Mouse (Mus musculus): ENCODE data around the gene Ppp4r1. TPM values are rescaled to one million over a fixed set of nuclear protein-coding genes. Genes with fewer than 3 reads are reported as not detected.

The Ppp4r1 gene
- total and polyA plus RNA-seq, 3 experiments: 12.9 to 17.1 (median 13.6) TPM

DNA sequence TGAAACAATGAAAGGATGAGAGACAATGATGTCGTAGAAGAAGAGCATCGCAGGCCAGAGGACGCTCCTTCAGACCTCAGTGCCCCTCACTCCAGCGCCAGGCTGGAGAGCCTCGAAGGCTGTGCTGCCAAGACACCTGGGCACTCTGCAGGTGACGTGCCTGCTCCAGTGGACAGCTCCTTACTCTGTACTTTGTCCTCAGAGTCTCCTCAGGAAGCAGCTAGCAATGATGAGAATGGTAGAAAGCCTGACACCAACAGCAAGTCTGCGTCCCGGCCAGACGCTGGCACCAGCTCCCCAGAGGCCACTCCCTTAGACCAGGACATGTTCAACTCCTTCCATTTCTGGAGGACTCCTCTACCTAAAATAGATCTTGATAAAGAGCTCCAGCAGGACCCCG is 41.9 kb downstream of the Ppp4r1 start:
- DNase-seq (ENCODE audit: extremely low read depth): no peak
- no peaks in the 10 kb centered on the region for H3K27me3 ChIP-seq (replicated peaks)
- H3K4me1 ChIP-seq (ENCODE audit: control insufficient read depth in 1 of 2, insufficient read depth in 2 of 2): peaks cover 2 to 28% of the 10 kb centered on the region in 2 experiments; a peak in 2 of 4 replicates
- no peak overlapping the region for H3K4me3 ChIP-seq (replicated peaks in 1 of 3; ENCODE audit: low read depth in 2 of 3, low read length in 2 of 3, poor library complexity in 1 of 3)
- H3K36me3 ChIP-seq (replicated peaks in 1 of 2; ENCODE audit: control insufficient read depth in 1 of 2, insufficient read depth in 1 of 2, low read length in 1 of 2): peaks cover 38 to 75% of the 10 kb centered on the region in 2 experiments
- in situ Hi-C loops (cut with MboI; ENCODE audit: low pct_ligation_motif_present, low pct_unique_long_range_greater_than_20kb, low sequenced_read_pairs) (no loop called here), dilution Hi-C loops (cut with MboI; ENCODE audit: extremely low pct_ligation_motif_present, extremely low pct_unique_long_range_greater_than_20kb, low sequenced_read_pairs) (no loop called here)
- H3K4me2 ChIP-seq (ENCODE audit: insufficient read depth, low read depth, poor library complexity, severe bottlenecking): no peak overlapping the region
- H3K9ac ChIP-seq (ENCODE audit: insufficient read depth, low read depth): no peak overlapping the region
- H3K27ac ChIP-seq (ENCODE audit: insufficient read depth, low read depth): no peak overlapping the region
- H3K9me3 ChIP-seq (replicated peaks; ENCODE audit: low read length): no peaks in the 10 kb centered on the region
- no peaks in the 10 kb centered on the region for H3K79me2 ChIP-seq (replicated peaks; ENCODE audit: control insufficient read depth, extremely low read depth, insufficient read depth, poor library complexity, severe bottlenecking)
- no peak for TF ChIP-seq TBP (conservative IDR thresholded peaks at IDR 0.05; ENCODE audit: low read depth, low read length)
- no peak for TF ChIP-seq POLR2A (IDR thresholded peaks at IDR 0.05; ENCODE audit: low read depth, low read length)
- no peak for TF ChIP-seq RCOR1 (conservative IDR thresholded peaks at IDR 0.05; ENCODE audit: low read depth, low read length)
- no peak for TF ChIP-seq POLR2AphosphoS2 (IDR thresholded peaks at IDR 0.05; ENCODE audit: low read depth, low read length)
- no peak for TF ChIP-seq CTCF (conservative IDR thresholded peaks at IDR 0.05 in 1 of 2, IDR thresholded peaks at IDR 0.05 in 1 of 2; ENCODE audit: low read depth in 2 of 2, low read length in 2 of 2)
- no peak for TF ChIP-seq PAX5 (IDR thresholded peaks at IDR 0.05; ENCODE audit: low read length)
- TF ChIP-seq NELFE (IDR thresholded peaks at IDR 0.05; ENCODE audit: low read depth, low read length): no peak
- no peak for TF ChIP-seq MEF2A (IDR thresholded peaks at IDR 0.05; ENCODE audit: borderline replicate concordance, low read depth, low read length)
- TF ChIP-seq MAZ (IDR thresholded peaks at IDR 0.05; ENCODE audit: low read depth, low read length): no peak
- no peak for TF ChIP-seq EP300 (IDR thresholded peaks at IDR 0.05; ENCODE audit: low read length)
- TF ChIP-seq CHD2 (IDR thresholded peaks at IDR 0.05; ENCODE audit: low read length): no peak
- no peak for TF ChIP-seq ZKSCAN1 (IDR thresholded peaks at IDR 0.05; ENCODE audit: borderline replicate concordance, low read depth, low read length)
- no peak for TF ChIP-seq ZNF384 (IDR thresholded peaks at IDR 0.05; ENCODE audit: low read depth, low read length)

DNA sequence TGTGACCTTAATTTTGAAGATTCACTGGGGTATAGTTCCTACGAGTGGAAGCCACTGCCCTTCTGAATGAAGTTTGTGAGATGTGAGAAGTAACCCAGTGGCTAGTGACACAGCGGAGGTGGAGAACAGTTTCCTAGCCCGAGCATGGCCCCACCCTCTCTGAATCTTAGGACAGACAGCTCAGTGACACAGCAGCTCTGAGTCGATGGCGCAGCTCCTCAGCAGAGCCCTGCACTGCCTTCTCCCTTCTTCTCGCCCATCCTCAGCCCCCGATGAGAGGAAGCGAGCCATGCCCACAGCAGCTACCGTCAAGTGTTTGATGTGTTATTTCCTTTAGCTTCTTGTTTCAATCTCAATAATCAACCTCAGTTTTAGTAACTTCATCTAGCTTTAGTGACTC is 43.9 kb downstream of the Ppp4r1 start:
- no peaks in the 10 kb centered on the region for H3K27me3 ChIP-seq (replicated peaks)
- H3K36me3 ChIP-seq (replicated peaks in 1 of 2; ENCODE audit: control insufficient read depth in 1 of 2, insufficient read depth in 1 of 2, low read length in 1 of 2): peaks cover 48 to 79% of the 10 kb centered on the region in 2 experiments
- no peaks in the 10 kb centered on the region for H3K79me2 ChIP-seq (replicated peaks; ENCODE audit: control insufficient read depth, extremely low read depth, insufficient read depth, poor library complexity, severe bottlenecking)
- dilution Hi-C loops (cut with MboI; ENCODE audit: extremely low pct_ligation_motif_present, extremely low pct_unique_long_range_greater_than_20kb, low sequenced_read_pairs) (no loop called here), in situ Hi-C loops (cut with MboI; ENCODE audit: low pct_ligation_motif_present, low pct_unique_long_range_greater_than_20kb, low sequenced_read_pairs) (no loop called here)
- H3K4me1 ChIP-seq (ENCODE audit: control insufficient read depth in 1 of 2, insufficient read depth in 2 of 2): peaks cover 2 to 22% of the 10 kb centered on the region in 2 experiments; a peak in 2 of 4 replicates
- H3K27ac ChIP-seq (ENCODE audit: insufficient read depth, low read depth): no peak overlapping the region
- no peak for DNase-seq (ENCODE audit: extremely low read depth)
- H3K4me2 ChIP-seq (ENCODE audit: insufficient read depth, low read depth, poor library complexity, severe bottlenecking): no peak overlapping the region
- no peaks in the 10 kb centered on the region for H3K9me3 ChIP-seq (replicated peaks; ENCODE audit: low read length)
- no peak overlapping the region for H3K4me3 ChIP-seq (replicated peaks in 1 of 3; ENCODE audit: low read depth in 2 of 3, low read length in 2 of 3, poor library complexity in 1 of 3)
- TF ChIP-seq USF1 (IDR thresholded peaks at IDR 0.05; ENCODE audit: low read depth, low read length): no peak
- H3K9ac ChIP-seq (ENCODE audit: insufficient read depth, low read depth): no peak overlapping the region

DNA sequence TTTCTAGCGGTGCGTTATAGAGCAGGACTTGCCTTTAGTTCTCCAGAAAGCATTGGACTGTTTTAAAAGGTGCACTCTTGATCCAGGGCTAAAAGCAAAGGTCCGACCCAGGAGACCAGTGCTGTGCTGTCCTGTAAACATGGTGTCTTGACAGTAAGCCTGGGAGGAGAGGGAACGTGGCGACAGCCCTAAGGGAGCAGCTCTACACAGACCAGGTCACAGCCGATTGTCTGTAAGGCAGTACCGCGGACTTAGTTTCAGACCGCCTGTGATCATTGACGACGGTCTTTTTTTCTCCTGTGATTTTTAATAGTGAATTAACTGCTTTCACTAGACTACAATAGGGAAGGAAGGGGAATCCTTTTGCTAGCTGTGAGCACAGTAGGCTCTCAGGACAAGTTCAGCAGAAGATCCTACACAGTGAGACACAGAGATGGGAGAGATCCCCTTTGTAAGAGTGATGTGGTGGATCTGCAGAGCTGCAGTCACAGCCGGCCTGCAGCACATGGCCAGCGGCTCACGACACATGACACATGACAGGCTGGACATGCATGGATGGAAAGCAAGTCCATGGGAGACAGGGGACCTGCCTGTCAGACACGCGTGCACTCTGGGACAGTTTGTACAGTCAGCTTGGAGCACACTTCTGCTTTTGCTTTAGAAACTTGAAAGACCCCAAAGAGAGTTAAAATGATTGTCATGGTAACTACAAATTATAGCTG is 44.9 kb downstream of the Ppp4r1 start:
- Histone ChIP-seq H3K4me2 (ENCODE audit: insufficient read depth, low read depth, poor library complexity, severe bottlenecking) (no peak overlapping the region), H3K9ac (ENCODE audit: insufficient read depth, low read depth) (no peak overlapping the region), H3K9me3 (replicated peaks; ENCODE audit: low read length) (no peaks in the 10 kb centered on the region), H3K79me2 (replicated peaks; ENCODE audit: control insufficient read depth, extremely low read depth, insufficient read depth, poor library complexity, severe bottlenecking) (no peaks in the 10 kb centered on the region), H3K36me3 (replicated peaks in 1 of 2; ENCODE audit: control insufficient read depth in 1 of 2, insufficient read depth in 1 of 2, low read length in 1 of 2) (peaks cover 50 to 80% of the 10 kb centered on the region in 2 experiments), H3K27me3 (replicated peaks) (no peaks in the 10 kb centered on the region), H3K27ac (ENCODE audit: insufficient read depth, low read depth) (no peak overlapping the region), H3K4me1 (ENCODE audit: control insufficient read depth in 1 of 2, insufficient read depth in 2 of 2) (peaks cover 2 to 22% of the 10 kb centered on the region in 2 experiments; a peak in 2 of 4 replicates), H3K4me3 (replicated peaks in 1 of 3; ENCODE audit: low read depth in 2 of 3, low read length in 2 of 3, poor library complexity in 1 of 3) (no peak overlapping the region)
- in situ Hi-C loops (cut with MboI; ENCODE audit: low pct_ligation_motif_present, low pct_unique_long_range_greater_than_20kb, low sequenced_read_pairs) (no loop called here), dilution Hi-C loops (cut with MboI; ENCODE audit: extremely low pct_ligation_motif_present, extremely low pct_unique_long_range_greater_than_20kb, low sequenced_read_pairs) (no loop called here)
- DNase-seq (ENCODE audit: extremely low read depth): peak; percentile 19
- TF ChIP-seq ZNF384 (IDR thresholded peaks at IDR 0.05; ENCODE audit: low read depth, low read length): no peak
- no peak for TF ChIP-seq POLR2A (IDR thresholded peaks at IDR 0.05; ENCODE audit: low read depth, low read length)
- no peak for TF ChIP-seq TBP (conservative IDR thresholded peaks at IDR 0.05; ENCODE audit: low read depth, low read length)
- no peak for TF ChIP-seq KAT2A (IDR thresholded peaks at IDR 0.05; ENCODE audit: insufficient replicate concordance, low read length)
- TF ChIP-seq USF1 (IDR thresholded peaks at IDR 0.05; ENCODE audit: low read depth, low read length): no peak
- TF ChIP-seq MEF2A (IDR thresholded peaks at IDR 0.05; ENCODE audit: borderline replicate concordance, low read depth, low read length): no peak
- TF ChIP-seq E2F4 (IDR thresholded peaks at IDR 0.05; ENCODE audit: insufficient replicate concordance, low read depth, low read length): no peak
- no peak for TF ChIP-seq BHLHE40 (IDR thresholded peaks at IDR 0.05; ENCODE audit: low read depth, low read length)
- no peak for TF ChIP-seq ZKSCAN1 (IDR thresholded peaks at IDR 0.05; ENCODE audit: borderline replicate concordance, low read depth, low read length)
- no peak for TF ChIP-seq PAX5 (IDR thresholded peaks at IDR 0.05; ENCODE audit: low read length)
- no peak for TF ChIP-seq ETS1 (conservative IDR thresholded peaks at IDR 0.05; ENCODE audit: low read depth, low read length)
- no peak for TF ChIP-seq SMC3 (IDR thresholded peaks at IDR 0.05; ENCODE audit: low read depth, low read length)
- no peak for TF ChIP-seq EP300 (IDR thresholded peaks at IDR 0.05; ENCODE audit: low read length)
- no peak for TF ChIP-seq NELFE (IDR thresholded peaks at IDR 0.05; ENCODE audit: low read depth, low read length)
- TF ChIP-seq JUN (IDR thresholded peaks at IDR 0.05; ENCODE audit: insufficient read depth, low read depth, low read length): no peak
- no peak for TF ChIP-seq CHD1 (IDR thresholded peaks at IDR 0.05; ENCODE audit: low read depth, low read length)
- TF ChIP-seq CHD2 (IDR thresholded peaks at IDR 0.05; ENCODE audit: low read length): no peak
- TF ChIP-seq MAZ (IDR thresholded peaks at IDR 0.05; ENCODE audit: low read depth, low read length): no peak
- no peak for TF ChIP-seq RCOR1 (conservative IDR thresholded peaks at IDR 0.05; ENCODE audit: low read depth, low read length)
- no peak for TF ChIP-seq HCFC1 (IDR thresholded peaks at IDR 0.05; ENCODE audit: low read depth, low read length)
